Mouse (Mus musculus): ENCODE measurements around the gene Cbll1.

Cbll1 gene

GRCm38 (mm10) chr12:31499314-31500131, at the start of gene Cbll1:
TSS of gene Cbll1 (minus strand) at chr12:31499616.
- peak; percentile 91 to 95 for DNase-seq (ENCODE audit: low spot score in 2 of 2)

GRCm38 (mm10) chr12:31546061-31546460, 46.6 kb upstream of the Cbll1 start:
- no peak for DNase-seq (ENCODE audit: low spot score in 2 of 2)

- no peak for DNase-seq (ENCODE audit: low spot score in 2 of 2)
Observed at GRCm38 (mm10) chr12:31545219-31545618, 45.8 kb upstream of the Cbll1 start.

GRCm38 (mm10) chr12:31541541-31541940, 42.1 kb upstream of the Cbll1 start:
- no peak for DNase-seq (ENCODE audit: low spot score in 2 of 2)

GRCm38 (mm10) chr12:31539783-31540182, 40.4 kb upstream of the Cbll1 start:
- no peak for DNase-seq (ENCODE audit: low spot score in 2 of 2)

GRCm38 (mm10) chr12:31537515-31538230, 38.3 kb upstream of the Cbll1 start:
- DNase-seq (ENCODE audit: low spot score in 2 of 2), result no peak

- DNase-seq (ENCODE audit: low spot score in 2 of 2), result no peak
Observed at GRCm38 (mm10) chr12:31534060-31534843, 34.8 kb upstream of the Cbll1 start.

GRCm38 (mm10) chr12:31533218-31533908, 33.9 kb upstream of the Cbll1 start:
- no peak for DNase-seq (ENCODE audit: low spot score in 2 of 2)

GRCm38 (mm10) chr12:31532054-31532453, 32.6 kb upstream of the Cbll1 start:
- no peak for DNase-seq (ENCODE audit: low spot score in 2 of 2)

- no peak for DNase-seq (ENCODE audit: low spot score in 2 of 2)
Observed at GRCm38 (mm10) chr12:31527407-31527806, 28.0 kb upstream of the Cbll1 start.

- no peak for DNase-seq (ENCODE audit: low spot score in 2 of 2)
Observed at GRCm38 (mm10) chr12:31521371-31521770, 22.0 kb upstream of the Cbll1 start.

GRCm38 (mm10) chr12:31520119-31520518, 20.7 kb upstream of the Cbll1 start:
- no peak for DNase-seq (ENCODE audit: low spot score in 2 of 2)

- no peak for DNase-seq (ENCODE audit: low spot score in 2 of 2)
Observed at GRCm38 (mm10) chr12:31513724-31514503, 14.5 kb upstream of the Cbll1 start.

- DNase-seq (ENCODE audit: low spot score in 2 of 2), result no peak
Observed at GRCm38 (mm10) chr12:31512634-31513411, 13.4 kb upstream of the Cbll1 start.

GRCm38 (mm10) chr12:31511218-31511617, 11.8 kb upstream of the Cbll1 start:
- DNase-seq (ENCODE audit: low spot score in 2 of 2), result no peak

GRCm38 (mm10) chr12:31508496-31508895, 9.1 kb upstream of the Cbll1 start:
- DNase-seq (ENCODE audit: low spot score in 2 of 2), result no peak

GRCm38 (mm10) chr12:31507718-31508364, 8.4 kb upstream of the Cbll1 start:
- DNase-seq (ENCODE audit: low spot score in 2 of 2), result no peak

- DNase-seq (ENCODE audit: low spot score in 2 of 2), result no peak
Observed at GRCm38 (mm10) chr12:31503211-31503610, 3.8 kb upstream of the Cbll1 start.

GRCm38 (mm10) chr12:31501266-31501665, 1.9 kb upstream of the Cbll1 start:
- no peak for DNase-seq (ENCODE audit: low spot score in 2 of 2)

GRCm38 (mm10) chr12:31500196-31500595, 780 bp upstream of the Cbll1 start:
- DNase-seq (ENCODE audit: low spot score in 2 of 2), result no peak

Data from frontal cortex, postnatal 10 days (tissue).